Mouse (Mus musculus): ENCODE measurements at regions not wholly inside any gene's neighbourhood (a gene's known extent, or its start where the extent isn't known, plus 50 kb on each side); places are given as distances from the start of the nearest gene placed in this dataset.

- DNase-seq (ENCODE audit: low spot score in 2 of 2): no peak
These were observed 377.1 kb downstream of the Zbbx start for GRCm38 (mm10) chr3:74787741-74788140.

GRCm38 (mm10) chr3:74778337-74778736 lies 386.5 kb downstream of the Zbbx start:
- no peak for DNase-seq (ENCODE audit: low spot score in 2 of 2)

- DNase-seq (ENCODE audit: low spot score in 2 of 2): peak in 1 of 2 experiments; percentile 18
These were observed 422.7 kb downstream of the Zbbx start for GRCm38 (mm10) chr3:74742123-74742522.

GRCm38 (mm10) chr3:74739718-74740117 lies 425.1 kb downstream of the Zbbx start:
- DNase-seq (ENCODE audit: low spot score in 2 of 2): no peak
